Mouse (Mus musculus) stomach, embryonic 14.5 days (tissue): Measurements from ENCODE around the gene Cer1. TPM values are rescaled to one million over a fixed set of nuclear protein-coding genes. Genes with fewer than 3 reads are reported as not detected.

Source experiments
- ATAC-seq: fragments of 200-750 bp; cut with Nextera tagmentation; 2 replicates; pipeline ENCODE4 v1.8.0; 2017; ENCODE audit warnings: low read depth, moderate TSS enrichment; ENCODE audit not compliant: insufficient number of reproducible peaks, insufficient read depth, low FRiP score
- H3K27ac ChIP-seq: fragments of 300-500 bp; sonication (generic); 2 replicates; pipeline ENCODE4 v1.5.1; 2014; ENCODE audit warnings: mild to moderate bottlenecking, low read length, moderate library complexity, mixed read lengths
- H3K27me3 ChIP-seq: fragments of 300-500 bp; sonication (generic); 2 replicates; pipeline ENCODE4 v1.6.1; 2014; ENCODE audit warnings: low read length, control low read depth, mixed read lengths; ENCODE audit not compliant: control insufficient read depth, insufficient read depth
- H3K36me3 ChIP-seq: fragments of 300-500 bp; sonication (generic); 2 replicates; pipeline ENCODE4 v1.6.1; 2014; ENCODE audit warnings: mild to moderate bottlenecking, control low read depth, low read length, moderate library complexity, mixed read lengths; ENCODE audit not compliant: control insufficient read depth, insufficient read depth
- H3K4me1 ChIP-seq: fragments of 300-500 bp; sonication (generic); 2 replicates; pipeline ENCODE4 v1.6.1; 2014; ENCODE audit warnings: low read length, control low read depth, mixed read lengths; ENCODE audit not compliant: control insufficient read depth, insufficient read depth
- H3K4me2 ChIP-seq: fragments of 300-500 bp; sonication (generic); replicated peaks from 2 replicates; pipeline ENCODE4 v1.6.1; 2014; ENCODE audit warnings: low read depth, low read length, control low read depth
- H3K4me3 ChIP-seq: fragments of 300-500 bp; sonication (generic); 2 replicates; pipeline ENCODE4 v1.5.1; 2014; ENCODE audit warnings: low read depth, low read length, control low read depth
- H3K9ac ChIP-seq: fragments of 300-500 bp; sonication (generic); replicated peaks from 2 replicates; pipeline ENCODE4 v1.6.1; 2014; ENCODE audit warnings: low read depth, mild to moderate bottlenecking, control low read depth, low read length, moderate library complexity, mixed read lengths
- H3K9me3 ChIP-seq: fragments of 300-500 bp; sonication (generic); 2 replicates; pipeline ENCODE4 v1.6.1; 2016; ENCODE audit warnings: low read depth, low read length, control low read depth; ENCODE audit not compliant: control insufficient read depth
- WGBS: fragments of 180-500 bp; shearing (Covaris S2); extraction: QIAGEN DNeasy Blood & Tissue Kit; methylation state at CpG from one replicate; pipeline ENCODE4 v1.1.7; 2014; 5-methylcytosine and 5-hydroxymethylcytosine counted together
- polyA plus RNA-seq: library from polyadenylated mRNA; unstranded; fragments of >200 nt; fragmentation: Nextera tagmentation; extraction: Ambion mirVana; gene quantifications from 2 replicates; pipeline ENCODE4 v1.2.1, GENCODE M21; 2014

Gene Cer1
- polyA plus RNA-seq, 1 experiment from 2014 or later: not detected

GRCm38 (mm10) chr4:82858431-82859010 lies 26.4 kb downstream of the Cer1 start:
- ATAC-seq: no peak
- Histone ChIP-seq H3K27ac (no peak overlapping the region; the same call in 1 of the 2 replicates), H3K4me3 (peak overlapping the region; percentile 84), H3K4me2 (peak overlapping the region; percentile 67), H3K36me3 (no peaks in the 10 kb centered on the region), H3K9me3 (no peaks in the 10 kb centered on the region), H3K4me1 (no peaks in the 10 kb centered on the region), H3K9ac (peak overlapping the region; percentile 78; the same call in 1 of the 2 replicates), H3K27me3 (no peaks in the 10 kb centered on the region)
- 31% methylated on average over 4 of the region's 4 CpGs for WGBS

DNA sequence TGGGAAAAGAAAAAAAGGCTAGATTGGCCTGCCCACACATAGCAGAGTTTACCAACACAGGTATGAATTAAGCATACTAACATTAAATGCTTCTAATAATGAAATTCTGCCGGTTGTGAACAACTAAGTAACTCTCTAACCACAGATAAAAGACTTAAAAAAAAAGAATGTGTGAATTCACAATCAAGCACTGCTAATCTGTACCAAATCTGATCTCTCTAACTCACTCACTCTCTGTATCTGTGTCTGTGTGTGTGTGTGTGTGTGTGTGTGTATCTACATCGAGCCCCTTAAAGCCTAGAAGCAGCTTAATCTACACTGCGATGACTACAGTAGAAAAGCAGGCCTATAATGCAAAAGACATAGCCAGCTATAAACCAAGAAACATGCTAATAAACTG lies 28.0 kb downstream of the Cer1 start:
- Histone ChIP-seq H3K4me3 (no peak overlapping the region), H3K27ac (no peak overlapping the region), H3K27me3 (no peaks in the 10 kb centered on the region), H3K9ac (no peak overlapping the region), H3K4me2 (no peak overlapping the region), H3K9me3 (no peaks in the 10 kb centered on the region), H3K36me3 (no peaks in the 10 kb centered on the region), H3K4me1 (no peaks in the 10 kb centered on the region)
- 91% methylated on average over 3 of the region's 3 CpGs for WGBS
- no peak for ATAC-seq

DNA sequence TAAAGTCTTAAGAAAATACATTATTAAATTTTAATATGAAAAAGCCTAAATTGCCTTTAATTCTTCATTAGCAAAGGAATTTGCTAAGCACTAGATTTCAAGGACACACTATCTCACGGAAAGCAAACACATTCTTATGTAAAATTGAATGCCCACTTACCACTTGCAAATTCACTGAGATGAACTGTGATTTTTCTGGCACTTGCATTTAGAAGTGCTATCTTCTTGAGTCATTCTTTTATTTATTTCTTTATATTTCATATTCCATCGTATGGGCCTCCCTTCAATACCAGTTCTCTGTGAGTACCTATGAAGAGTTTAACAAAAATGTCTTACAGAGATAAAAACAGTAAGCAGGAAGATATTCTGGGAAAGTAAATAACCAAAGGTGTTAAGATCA lies 31.1 kb downstream of the Cer1 start:
- 85% methylated on average over 2 of the region's 2 CpGs for WGBS
- no peak overlapping the region for H3K4me2 ChIP-seq
- 0 out of 2 replicates have a peak, but pooled peaks cover 2% of the 10 kb centered on the region for H3K4me1 ChIP-seq
- no peaks in the 10 kb centered on the region for H3K36me3 ChIP-seq
- H3K27me3 ChIP-seq: no peaks in the 10 kb centered on the region
- H3K9me3 ChIP-seq: no peaks in the 10 kb centered on the region
- H3K4me3 ChIP-seq: no peak overlapping the region
- no peak overlapping the region for H3K9ac ChIP-seq
- no peak overlapping the region for H3K27ac ChIP-seq
- ATAC-seq: no peak

DNA sequence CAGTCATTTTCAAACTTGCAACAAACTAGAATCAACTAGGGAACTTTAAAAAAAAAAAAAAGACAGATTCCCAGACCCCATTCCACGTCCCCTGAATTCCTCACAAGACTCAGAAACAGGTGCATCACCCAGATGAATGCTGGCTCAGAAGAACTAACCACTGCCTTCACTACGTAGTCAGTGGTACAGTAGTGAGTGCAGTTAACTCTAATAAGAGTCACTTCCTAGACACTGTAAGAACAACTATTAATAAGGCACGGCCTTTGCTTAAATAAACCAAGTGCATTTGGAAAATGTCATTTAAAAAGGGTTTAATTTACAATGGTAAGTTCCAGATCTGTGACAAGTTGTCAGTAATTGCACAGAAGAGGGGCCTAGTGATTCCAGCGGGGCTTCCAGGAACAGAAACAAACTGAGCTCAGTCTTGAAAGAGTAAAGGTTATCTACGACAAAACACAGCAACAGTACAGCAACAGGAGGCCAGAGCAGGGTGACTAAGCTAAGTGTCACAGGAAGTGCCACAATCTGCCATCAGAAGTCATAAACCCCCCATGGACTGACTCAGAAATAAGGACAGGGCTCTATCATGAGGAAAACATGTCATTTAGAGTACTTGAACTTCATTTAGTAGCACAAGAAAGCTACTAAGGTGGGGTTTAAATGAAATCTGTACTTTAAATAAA lies 36.3 kb downstream of the Cer1 start:
- Histone ChIP-seq H3K9ac (no peak overlapping the region), H3K4me1 (0 out of 2 replicates have a peak, but pooled peaks cover 4% of the 10 kb centered on the region), H3K27ac (no peak overlapping the region), H3K4me2 (no peak overlapping the region), H3K27me3 (no peaks in the 10 kb centered on the region), H3K4me3 (no peak overlapping the region), H3K36me3 (peaks cover 3% of the 10 kb centered on the region; the same call in 1 of the 2 replicates), H3K9me3 (no peaks in the 10 kb centered on the region)
- 46% methylated on average over 5 of the region's 5 CpGs for WGBS
- no peak for ATAC-seq

DNA sequence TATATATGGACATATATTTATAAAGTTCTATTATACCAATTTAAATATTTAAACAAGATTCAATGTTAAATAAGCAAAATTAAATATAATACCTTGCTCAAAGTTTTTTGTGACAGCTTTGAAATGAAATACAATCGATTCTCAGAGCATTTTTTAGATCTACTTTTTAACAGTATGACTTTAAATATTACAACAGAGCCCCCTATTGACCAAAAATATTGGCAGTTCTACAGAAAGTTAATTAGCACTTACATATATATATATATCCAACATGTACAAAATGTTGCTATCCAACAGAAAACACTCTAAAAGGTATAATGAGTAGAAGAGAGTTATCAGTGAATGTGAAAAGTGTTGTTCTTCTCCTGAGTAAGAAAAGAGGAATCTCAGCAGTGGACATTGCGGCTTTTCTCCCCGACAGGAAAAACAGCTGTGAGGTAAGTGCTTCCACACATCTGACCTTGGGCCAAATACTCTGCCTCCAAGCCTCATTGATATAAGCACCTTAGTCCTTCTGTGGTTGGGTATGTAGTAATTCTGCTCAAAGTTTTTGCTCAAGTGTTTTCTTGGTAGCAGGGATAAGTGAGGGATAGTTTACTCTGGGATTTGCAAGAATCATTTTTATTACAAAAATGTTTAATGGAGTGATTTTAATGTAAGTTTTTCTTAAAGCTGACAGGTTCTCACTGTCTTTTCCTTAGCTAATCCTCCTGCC lies 47.3 kb downstream of the Cer1 start:
- H3K27ac ChIP-seq: no peak overlapping the region
- no peaks in the 10 kb centered on the region for H3K9me3 ChIP-seq
- no peaks in the 10 kb centered on the region for H3K27me3 ChIP-seq
- H3K9ac ChIP-seq: no peak overlapping the region
- peaks cover 2% of the 10 kb centered on the region for H3K36me3 ChIP-seq
- no peaks in the 10 kb centered on the region for H3K4me1 ChIP-seq
- WGBS: 78% methylated on average over 3 of the region's 3 CpGs
- no peak overlapping the region for H3K4me2 ChIP-seq
- no peak for ATAC-seq
- H3K4me3 ChIP-seq: no peak overlapping the region

Other genes with a start within 250 kb of the Cer1 start
- gene Nfib, start 179.4 kb downstream of the Cer1 start, polyA plus RNA-seq: 94.5 and 98.3 TPM in 2 replicates
- 20.2 and 20.8 TPM in 2 replicates for gene Zdhhc21, start 25.2 kb downstream of the Cer1 start, polyA plus RNA-seq
- gene Frem1, start 167.2 kb upstream of the Cer1 start, polyA plus RNA-seq: 25.1 and 27.9 TPM in 2 replicates